Mouse (Mus musculus) hematopoietic multipotent progenitor cell, adult 10-12 weeks (in vitro differentiated cells): ENCODE measurements around the gene Chac2. TPM values are rescaled to one million over a fixed set of nuclear protein-coding genes. Genes with fewer than 3 reads are reported as not detected.

Source experiments
- polyA plus RNA-seq: library from polyadenylated mRNA; stranded (reverse); fragments of >175 nt; gene quantifications from 2 replicates; pipeline ENCODE4 v1.2.3, GENCODE M21; 2012; ENCODE audit warnings: low replicate concordance

Chac2 gene
- polyA plus RNA-seq, result 0.24 and 5.5 TPM in 2 replicates

DNA sequence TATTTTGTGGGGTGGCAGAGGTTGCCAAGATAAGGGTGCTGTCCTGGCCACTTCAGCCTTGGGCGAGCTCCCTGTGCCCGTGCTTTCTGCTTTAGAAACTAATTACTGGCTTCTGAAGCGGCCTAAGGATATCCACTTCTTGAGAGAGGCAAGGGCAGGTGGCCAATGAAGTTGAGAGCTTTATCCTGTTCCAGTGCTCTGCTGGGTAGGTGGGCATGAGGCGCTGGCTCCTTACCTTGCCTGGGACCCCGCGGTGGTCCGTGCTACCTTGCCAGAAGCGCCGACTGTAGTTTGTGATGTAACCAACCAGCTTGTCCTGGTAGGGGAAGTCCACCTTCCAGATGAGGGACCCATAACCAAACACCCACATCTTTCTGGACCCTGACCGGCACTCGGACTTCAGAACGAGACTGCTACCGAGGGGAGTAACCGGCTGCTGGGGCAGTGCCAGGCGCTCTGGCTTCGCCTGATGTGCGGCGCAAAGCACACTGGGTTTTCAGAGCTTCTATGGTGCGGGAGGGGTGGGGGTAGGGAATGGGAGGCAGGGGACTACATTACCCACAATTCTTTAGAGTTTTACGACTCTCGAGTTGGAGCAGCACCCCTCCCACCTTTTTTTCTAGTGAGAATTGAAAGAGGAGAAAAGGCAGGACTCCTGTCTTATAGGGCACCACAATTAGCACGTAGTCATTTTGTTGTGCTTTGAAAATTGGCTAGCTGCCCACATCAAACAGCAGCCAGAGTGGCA, at the start of gene Chac2:
TSS of gene Chac2 (minus strand) at position 474 of the 748 bp plus-strand sequence.

DNA sequence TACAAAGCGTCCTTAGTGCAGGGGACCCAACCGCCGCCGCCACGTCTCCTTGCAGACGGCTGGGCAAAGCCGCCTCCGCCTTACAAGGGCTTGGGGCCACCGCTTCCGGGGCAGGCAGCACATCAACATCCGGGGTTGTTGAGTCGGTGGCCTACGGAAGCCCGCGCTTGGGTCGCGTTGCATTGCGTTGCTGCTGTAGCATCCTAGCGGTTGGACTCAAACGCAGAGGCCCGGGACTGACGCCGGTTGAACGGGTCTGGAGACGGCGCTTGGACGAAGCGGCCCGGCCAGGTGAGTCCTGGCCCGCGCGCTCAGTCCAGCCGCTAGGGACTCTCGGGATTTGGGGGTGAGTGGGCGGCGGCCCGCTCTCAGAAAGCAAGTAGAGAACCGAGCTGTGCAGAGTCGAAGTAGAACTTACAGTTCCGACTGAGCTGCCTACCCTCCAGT, 31.8 kb downstream of the Chac2 start, which contains the start of gene Erlec1:
TSS of gene Erlec1 (minus strand) at position 57 of the 447 bp plus-strand sequence.

Other genes starting within 250 kb of the Chac2 start
- 4.2 and 5.1 TPM in 2 replicates for gene Psme4, start 214.6 kb downstream of the Chac2 start, polyA plus RNA-seq
- not detected in 2 replicates for gene Gpr75, start 101.0 kb downstream of the Chac2 start, polyA plus RNA-seq
- 1.3 and 1.7 TPM in 2 replicates for gene Asb3, start 100.9 kb downstream of the Chac2 start, polyA plus RNA-seq
- 17.0 and 47.6 TPM in 2 replicates for gene Erlec1, start 32.0 kb downstream of the Chac2 start, polyA plus RNA-seq
- not detected in 2 replicates for gene Gm17332, start 196.1 kb upstream of the Chac2 start, polyA plus RNA-seq